Mouse (Mus musculus) forebrain, embryonic 14.5 days (tissue): ENCODE results near the gene Cox5b. TPM values are rescaled to one million over a fixed set of nuclear protein-coding genes. Genes with fewer than 3 reads are reported as not detected.

ENCODE experiments used
- ATAC-seq: fragments of 200-750 bp; cut with Nextera tagmentation; 2 replicates; pipeline ENCODE4 v1.8.0; 2017; ENCODE audit warnings: mild to moderate bottlenecking, moderate library complexity
- DNase-seq: peaks from one replicate; pipeline ENCODE4 v3.0.0-alpha.2; 2015; ENCODE audit warnings: low spot score
- H3K27ac ChIP-seq: fragments of 300-500 bp; sonication (generic); 2 replicates; pipeline ENCODE4 v1.5.1; 2014; ENCODE audit warnings: low read depth, mild to moderate bottlenecking, control low read depth, low read length, moderate library complexity
- H3K27me3 ChIP-seq: fragments of 300-500 bp; sonication (generic); replicated peaks from 2 replicates; pipeline ENCODE4 v1.6.1; 2014; ENCODE audit warnings: low read length, control low read depth, mixed read lengths; ENCODE audit not compliant: control insufficient read depth, insufficient read depth
- H3K36me3 ChIP-seq: fragments of 300-500 bp; sonication (generic); 2 replicates; pipeline ENCODE4 v1.6.1; 2014; ENCODE audit warnings: low read length, control low read depth; ENCODE audit not compliant: control insufficient read depth, insufficient read depth
- H3K4me1 ChIP-seq: fragments of 300-500 bp; sonication (generic); 2 replicates; pipeline ENCODE4 v1.6.1; 2014; ENCODE audit warnings: antibody characterized with exemption, low read length, control low read depth; ENCODE audit not compliant: control insufficient read depth, insufficient read depth
- H3K4me2 ChIP-seq: fragments of 300-500 bp; sonication (generic); 2 replicates; pipeline ENCODE4 v1.6.1; 2014; ENCODE audit warnings: mild to moderate bottlenecking, control low read depth, low read length
- H3K4me3 ChIP-seq: fragments of 300-500 bp; sonication (generic); 2 replicates; pipeline ENCODE4 v1.5.1; 2014; ENCODE audit warnings: low read depth, low read length, control low read depth
- H3K9ac ChIP-seq: fragments of 300-500 bp; sonication (generic); 2 replicates; pipeline ENCODE4 v1.6.1; 2014; ENCODE audit warnings: mild to moderate bottlenecking, low read length, control low read depth, moderate library complexity
- H3K9me3 ChIP-seq: fragments of 300-500 bp; sonication (generic); replicated peaks from 2 replicates; pipeline ENCODE4 v1.6.1; 2016; ENCODE audit warnings: low read length, control low read depth, mixed read lengths; ENCODE audit not compliant: control insufficient read depth
- WGBS: fragments of 180-500 bp; shearing (Covaris S2); extraction: QIAGEN DNeasy Blood & Tissue Kit; methylation state at CpG from one replicate; pipeline ENCODE4 v1.1.7; 2014; 5-methylcytosine and 5-hydroxymethylcytosine counted together
- polyA plus RNA-seq: library from polyadenylated mRNA; unstranded; fragments of >200 nt; fragmentation: Nextera tagmentation; extraction: Ambion mirVana; gene quantifications from 2 replicates; pipeline ENCODE4 v1.2.1, GENCODE M21; 2014

Gene Cox5b
- polyA plus RNA-seq, 1 experiment from 2014 or later = 697 TPM

DNA sequence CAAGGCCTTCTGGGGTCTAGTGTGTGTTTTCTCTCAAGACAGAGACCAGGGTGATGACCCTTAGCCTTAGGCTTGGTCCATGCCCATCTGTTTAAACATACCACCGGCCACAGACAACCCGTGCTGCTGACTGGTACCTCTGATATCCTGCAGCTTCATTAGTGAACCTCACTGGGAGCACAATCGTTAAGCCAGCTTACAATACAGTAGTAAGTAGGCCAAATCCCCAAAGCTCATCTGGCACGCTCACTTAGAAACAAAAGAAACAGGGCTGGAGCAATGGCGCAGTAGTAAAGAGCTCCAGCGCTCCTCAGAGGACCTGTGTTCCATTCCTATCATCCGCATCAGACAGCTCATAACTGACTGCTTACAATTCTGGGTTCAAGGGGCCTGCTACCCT lies 10.4 kb upstream of the Cox5b start:
- Histone ChIP-seq H3K9ac (no peak overlapping the region), H3K4me1 (no peaks in the 10 kb centered on the region), H3K27me3 (no peaks in the 10 kb centered on the region), H3K4me3 (no peak overlapping the region), H3K9me3 (no peaks in the 10 kb centered on the region), H3K27ac (no peak overlapping the region), H3K36me3 (no peaks in the 10 kb centered on the region), H3K4me2 (no peak overlapping the region)
- WGBS = 34% methylated on average over 7 of the region's 7 CpGs
- ATAC-seq (no peak), DNase-seq (no peak)

DNA sequence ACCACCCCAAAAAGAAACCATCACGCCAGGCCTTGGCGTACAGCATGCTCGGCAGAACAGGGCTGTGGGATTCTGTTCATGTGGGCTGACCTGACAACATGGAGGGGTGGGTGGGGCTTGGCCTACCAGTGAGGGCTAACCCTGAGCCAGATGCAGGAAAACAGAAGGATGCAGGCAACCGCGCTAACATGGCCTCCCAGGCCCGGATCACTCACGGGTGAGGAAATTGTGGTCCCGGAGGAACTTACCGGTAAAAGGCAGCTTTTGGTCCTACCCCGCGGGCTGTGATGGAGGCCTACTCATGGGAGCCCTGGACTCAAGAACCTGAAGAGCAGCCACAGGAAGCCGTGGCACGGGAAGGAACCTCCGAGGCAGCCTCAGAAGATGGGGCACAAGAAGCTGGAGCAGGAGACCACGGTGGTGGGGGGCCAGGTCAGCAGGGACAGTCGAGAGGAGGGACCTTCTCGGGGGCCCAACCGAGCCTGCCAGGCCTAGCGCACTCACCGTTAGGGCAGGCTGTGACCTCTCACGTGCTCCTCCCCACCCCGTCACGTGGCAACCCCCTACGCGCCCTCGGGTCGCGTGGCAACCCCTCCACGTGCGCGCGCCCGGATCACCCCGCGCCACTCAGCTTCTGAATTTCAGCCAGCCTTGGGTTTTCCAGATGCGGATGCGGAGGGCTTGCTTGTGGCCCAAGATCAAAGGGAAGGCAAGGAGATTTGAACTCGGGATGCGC lies 8.5 kb upstream of the Cox5b start, which contains the start of gene Fam178b:
Fam178b (minus strand) TSS at position 564 of the 736 bp plus-strand sequence.
- no peak within 1 kb of the TSS for H3K9ac ChIP-seq
- H3K4me2 ChIP-seq = no peak within 1 kb of the TSS
- no peaks in the 10 kb centered on the region for H3K27me3 ChIP-seq
- no peaks in the 10 kb centered on the region for H3K36me3 ChIP-seq
- ATAC-seq (no peak), DNase-seq (no peak)
- 96% methylated on average over 39 of the region's 39 CpGs for WGBS
- no peak within 1 kb of the TSS for H3K4me3 ChIP-seq
- H3K9me3 ChIP-seq = no peaks in the 10 kb centered on the region
- H3K27ac ChIP-seq = no peak within 1 kb of the TSS; the same call in 1 of the 2 replicates
- no peaks in the 10 kb centered on the region for H3K4me1 ChIP-seq

DNA sequence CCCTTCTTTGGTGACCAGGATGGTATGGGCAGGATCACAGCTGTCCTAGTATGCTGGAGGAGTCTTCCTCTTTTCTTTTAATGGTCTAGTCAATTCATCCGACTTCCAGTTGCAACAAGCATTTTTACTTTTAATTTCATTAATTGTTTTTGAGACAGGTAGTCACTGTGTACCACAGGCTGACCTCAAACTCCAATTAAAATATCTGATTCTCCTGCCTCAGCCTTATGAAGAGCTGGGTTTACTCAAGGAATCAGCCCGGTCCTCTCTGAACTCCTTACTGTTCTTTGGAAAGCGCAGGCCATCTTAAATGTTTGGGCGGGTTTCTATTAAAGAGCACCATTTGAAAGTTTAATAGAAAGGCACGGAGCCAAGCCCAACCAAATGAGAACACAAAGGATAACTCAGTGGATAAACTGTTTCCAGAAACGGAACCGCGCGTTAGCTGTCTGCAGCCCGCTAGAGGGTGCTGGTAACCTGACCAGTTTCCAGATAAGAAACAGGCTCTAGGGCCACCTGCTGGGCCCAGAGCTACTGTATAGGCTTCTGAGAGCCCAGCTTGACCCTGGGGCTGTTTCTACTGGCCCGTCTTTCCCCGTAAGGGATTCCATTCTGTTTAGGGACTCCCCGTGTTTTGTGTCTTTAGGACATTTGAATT lies 7.3 kb upstream of the Cox5b start:
- 10% methylated on average over 13 of the region's 13 CpGs for WGBS
- peak; percentile 79 for ATAC-seq
- H3K4me3 ChIP-seq = no peak overlapping the region

DNA sequence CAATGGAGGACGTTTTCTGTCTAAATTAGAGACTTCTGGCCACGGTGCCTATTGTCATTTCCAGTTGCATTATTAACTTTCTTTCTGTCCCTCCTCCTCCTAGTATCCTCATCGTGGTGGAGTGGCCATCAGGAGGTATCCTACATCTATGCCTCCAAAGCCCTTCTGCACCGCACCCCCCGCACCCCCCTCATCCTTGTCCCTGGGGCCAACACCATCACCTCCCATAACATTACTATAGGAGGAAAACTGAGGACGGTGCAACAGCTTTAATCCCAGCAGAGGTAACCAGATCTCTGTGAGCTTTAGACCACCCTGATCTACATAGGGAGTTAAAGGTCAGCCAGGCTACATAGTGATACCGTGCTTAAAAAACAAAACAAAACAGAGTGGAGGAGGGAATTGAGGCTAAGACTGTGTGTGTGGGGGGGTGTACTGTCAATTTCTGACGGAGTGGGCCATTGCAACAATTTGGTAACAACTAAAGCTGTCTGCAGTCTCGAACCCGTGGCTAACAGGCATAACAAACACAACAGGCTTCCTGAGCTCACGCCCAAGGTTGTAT lies 496 bp upstream of the Cox5b start:
- peak overlapping the region; percentile 88 for H3K4me3 ChIP-seq
- peak overlapping the region; percentile 55 for H3K9ac ChIP-seq
- H3K36me3 ChIP-seq = peaks cover 24% of the 10 kb centered on the region
- WGBS = 65% methylated on average over 11 of the region's 11 CpGs
- ATAC-seq = peak; percentile 29
- H3K4me2 ChIP-seq = peak overlapping the region; percentile 52
- no peaks in the 10 kb centered on the region for H3K27me3 ChIP-seq
- 0 out of 2 replicates have a peak overlapping the region, but pooled peaks have one; percentile 48 for H3K27ac ChIP-seq
- DNase-seq = no peak
- H3K4me1 ChIP-seq = peaks cover 8% of the 10 kb centered on the region
- H3K9me3 ChIP-seq = no peaks in the 10 kb centered on the region

More for the DNA sequence above, 7.3 kb upstream of the Cox5b start:
- H3K9ac ChIP-seq = no peak overlapping the region
- no peaks in the 10 kb centered on the region for H3K27me3 ChIP-seq
- no peak overlapping the region for H3K4me2 ChIP-seq
- no peaks in the 10 kb centered on the region for H3K36me3 ChIP-seq
- H3K27ac ChIP-seq = no peak overlapping the region; the same call in 1 of the 2 replicates
- H3K4me1 ChIP-seq = no peaks in the 10 kb centered on the region
- H3K9me3 ChIP-seq = no peaks in the 10 kb centered on the region
- peak; percentile 93 for DNase-seq

DNA sequence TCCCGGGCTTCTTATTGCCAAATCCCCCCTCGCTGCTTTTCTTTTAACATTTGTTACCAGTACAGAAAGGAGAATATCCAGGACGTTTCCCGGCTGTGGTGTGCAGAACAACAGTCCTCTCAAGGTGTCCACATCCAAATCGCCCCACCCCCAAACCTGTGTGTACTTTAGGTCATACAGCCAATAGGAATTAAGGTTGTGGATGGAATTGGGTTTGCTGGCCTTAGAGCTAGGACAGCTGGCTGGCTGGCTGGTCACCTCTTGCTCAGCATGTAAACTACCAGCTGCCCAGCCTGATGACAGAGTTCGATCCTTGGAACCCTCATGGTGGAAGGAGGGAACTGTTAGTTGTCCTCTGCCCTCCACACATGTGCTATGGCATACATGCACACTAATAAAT lies 3.6 kb downstream of the Cox5b start:
- ATAC-seq = no peak
- 87% methylated on average over 6 of the region's 6 CpGs for WGBS

DNA sequence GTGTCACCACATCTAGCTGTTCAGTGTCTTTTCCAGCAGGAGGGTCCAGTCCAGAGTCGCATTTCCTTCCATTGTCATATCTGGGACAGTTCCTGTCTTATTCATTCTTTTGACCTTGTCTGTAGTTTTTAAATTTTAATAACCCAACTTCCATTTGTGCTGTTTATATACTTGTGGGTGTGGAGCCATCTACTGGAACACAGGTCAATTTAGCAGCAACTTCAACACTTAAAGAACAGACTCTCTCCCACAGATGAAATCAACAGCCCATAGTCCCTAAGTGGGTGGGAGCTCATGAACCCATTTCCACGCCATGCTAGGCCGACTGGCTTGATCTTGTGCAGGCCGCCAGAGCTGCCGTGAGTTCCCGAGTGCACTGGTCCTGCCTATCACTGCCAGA lies 5.2 kb downstream of the Cox5b start:
- H3K36me3 ChIP-seq = peaks cover 58% of the 10 kb centered on the region
- H3K9me3 ChIP-seq = no peaks in the 10 kb centered on the region
- no peak overlapping the region for H3K27ac ChIP-seq
- DNase-seq (no peak), ATAC-seq (no peak)
- no peak overlapping the region for H3K4me3 ChIP-seq
- peaks cover 8% of the 10 kb centered on the region for H3K4me1 ChIP-seq
- no peak overlapping the region for H3K9ac ChIP-seq
- no peak overlapping the region for H3K4me2 ChIP-seq
- WGBS = 77% methylated on average over 6 of the region's 6 CpGs
- H3K27me3 ChIP-seq = no peaks in the 10 kb centered on the region

More for the DNA sequence above, 3.6 kb downstream of the Cox5b start:
- no peaks in the 10 kb centered on the region for H3K27me3 ChIP-seq
- H3K4me3 ChIP-seq = no peak overlapping the region
- DNase-seq = no peak
- peaks cover 43% of the 10 kb centered on the region for H3K36me3 ChIP-seq
- no peak overlapping the region for H3K9ac ChIP-seq
- H3K27ac ChIP-seq = no peak overlapping the region
- peaks cover 8% of the 10 kb centered on the region for H3K4me1 ChIP-seq
- H3K4me2 ChIP-seq = no peak overlapping the region
- H3K9me3 ChIP-seq = no peaks in the 10 kb centered on the region

DNA sequence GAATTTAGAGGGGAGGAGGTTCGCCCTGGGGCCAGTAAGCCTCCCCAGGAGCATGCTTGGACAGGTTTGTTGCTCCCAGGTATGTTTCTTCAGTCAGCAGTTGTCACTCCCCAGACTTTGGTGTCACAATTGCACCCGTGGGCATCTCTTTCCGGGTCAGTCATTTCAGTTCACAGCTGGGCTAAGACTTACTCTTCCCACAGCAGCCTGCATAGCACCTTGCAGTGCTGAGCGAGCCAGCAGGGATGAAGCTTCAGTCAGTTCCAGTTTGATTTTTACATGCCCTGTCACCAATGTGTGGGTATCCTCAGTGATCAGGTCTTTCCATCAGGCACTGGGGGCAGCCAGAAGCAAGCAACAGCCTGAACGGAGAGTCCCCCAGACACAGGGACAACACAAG lies 5.8 kb downstream of the Cox5b start:
- Histone ChIP-seq H3K4me3 (no peak overlapping the region), H3K36me3 (peaks cover 65% of the 10 kb centered on the region), H3K4me1 (peaks cover 6% of the 10 kb centered on the region), H3K9ac (no peak overlapping the region), H3K4me2 (no peak overlapping the region), H3K9me3 (no peaks in the 10 kb centered on the region), H3K27me3 (no peaks in the 10 kb centered on the region), H3K27ac (no peak overlapping the region)
- ATAC-seq (no peak), DNase-seq (no peak)
- 78% methylated on average over 5 of the region's 5 CpGs for WGBS

DNA sequence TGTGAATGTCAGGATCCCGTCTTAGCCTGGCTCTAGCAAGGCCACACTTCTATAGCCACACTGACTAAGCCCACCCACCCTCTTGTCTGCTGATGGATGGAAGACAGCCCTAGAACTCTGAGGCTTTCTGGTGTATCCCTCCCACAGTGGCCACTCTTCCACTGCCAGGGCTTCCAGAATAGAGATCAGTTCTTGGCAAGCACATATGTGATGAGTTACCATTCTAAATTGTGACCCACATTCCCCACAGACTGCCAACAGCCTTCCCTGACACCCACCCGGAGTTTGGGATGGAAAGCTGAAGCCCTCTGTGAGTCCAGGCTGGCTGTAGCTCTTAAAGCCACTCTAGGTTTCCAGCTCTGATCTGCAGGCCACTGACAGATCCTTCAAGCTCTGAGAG lies 15.9 kb downstream of the Cox5b start:
- 67% methylated on average over 2 of the region's 2 CpGs for WGBS
- H3K9ac ChIP-seq = no peak overlapping the region
- H3K9me3 ChIP-seq = no peaks in the 10 kb centered on the region
- no peak overlapping the region for H3K4me2 ChIP-seq
- DNase-seq = no peak
- H3K27ac ChIP-seq = no peak overlapping the region
- no peaks in the 10 kb centered on the region for H3K27me3 ChIP-seq
- H3K4me3 ChIP-seq = no peak overlapping the region
- ATAC-seq = no peak
- peaks cover 50% of the 10 kb centered on the region for H3K36me3 ChIP-seq
- peaks cover 12% of the 10 kb centered on the region for H3K4me1 ChIP-seq

DNA sequence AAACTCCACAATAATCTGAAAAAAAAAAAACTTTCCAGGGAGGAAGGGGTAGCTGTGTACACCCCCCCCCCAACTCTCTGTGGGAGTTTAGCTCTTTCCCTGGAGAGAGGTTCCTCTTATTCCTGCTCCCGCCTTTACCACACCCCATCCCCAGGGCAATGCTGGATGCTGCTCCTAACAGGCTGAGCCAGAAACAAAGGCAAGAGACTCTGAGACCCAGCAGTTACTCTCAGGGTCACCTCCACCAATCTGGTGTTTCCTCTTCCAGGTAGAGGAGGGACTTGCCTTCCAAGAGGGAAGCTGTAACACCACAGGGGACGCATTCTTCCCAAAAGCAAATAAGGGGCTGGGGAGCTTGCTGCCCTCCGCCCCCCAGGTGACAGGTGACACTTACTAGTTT lies 16.5 kb downstream of the Cox5b start:
- ATAC-seq (no peak), DNase-seq (no peak)
- no peak overlapping the region for H3K4me3 ChIP-seq
- WGBS = 73% methylated on average over 3 of the region's 3 CpGs
- H3K27me3 ChIP-seq = no peaks in the 10 kb centered on the region
- no peak overlapping the region for H3K27ac ChIP-seq
- peak overlapping the region; percentile 96; the same call in 1 of the 2 replicates for H3K9ac ChIP-seq
- no peak overlapping the region for H3K4me2 ChIP-seq
- H3K4me1 ChIP-seq = peaks cover 12% of the 10 kb centered on the region
- no peaks in the 10 kb centered on the region for H3K9me3 ChIP-seq
- H3K36me3 ChIP-seq = peaks cover 44% of the 10 kb centered on the region
